Mouse (Mus musculus) testis, adult 2 months (tissue): ENCODE data around the gene Cptp. TPM values are rescaled to one million over a fixed set of nuclear protein-coding genes. Genes with fewer than 3 reads are reported as not detected.

Source experiments
- H3K27ac ChIP-seq: fragments of 200-500 bp; 2 replicates; pipeline ENCODE4 v1.5.1; 2012; ENCODE audit warnings: low read depth, low read length; ENCODE audit not compliant: control insufficient read depth, insufficient read depth
- H3K27me3 ChIP-seq: fragments of 200-500 bp; 2 replicates; pipeline ENCODE4 v1.6.1; 2012; ENCODE audit warnings: mild to moderate bottlenecking, low read length, moderate library complexity; ENCODE audit not compliant: control insufficient read depth, insufficient read depth
- H3K36me3 ChIP-seq: fragments of 200-500 bp; 2 replicates; pipeline ENCODE4 v1.6.1; 2012; ENCODE audit warnings: mild to moderate bottlenecking, low read length; ENCODE audit not compliant: control insufficient read depth, insufficient read depth
- H3K4me1 ChIP-seq: fragments of 200-500 bp; 2 replicates; pipeline ENCODE4 v1.6.1; 2012; ENCODE audit warnings: low read length; ENCODE audit not compliant: control insufficient read depth, insufficient read depth
- H3K4me3 ChIP-seq: fragments of 200-500 bp; 2 replicates; pipeline ENCODE4 v1.5.1; 2012; ENCODE audit warnings: low read depth, mild to moderate bottlenecking, low read length, moderate library complexity, mixed read lengths; ENCODE audit not compliant: control insufficient read depth
- CTCF ChIP-seq: fragments of 200-500 bp; IDR thresholded peaks from 2 replicates; pipeline ENCODE4 v1.5.1; 2012; ENCODE audit warnings: low read depth, mild to moderate bottlenecking, inconsistent platforms, low read length, moderate library complexity; ENCODE audit not compliant: control insufficient read depth, insufficient read depth, insufficient replicate concordance
- POLR2A ChIP-seq: fragments of 200-500 bp; IDR thresholded peaks from 2 replicates; pipeline ENCODE4 v1.6.1; 2012; ENCODE audit warnings: low read depth, mild to moderate bottlenecking, inconsistent platforms, low read length, moderate library complexity; ENCODE audit not compliant: control insufficient read depth
- polyA plus RNA-seq: library from polyadenylated mRNA; depleted of rRNA; stranded (reverse); fragments of >200 nt; gene quantifications from 2 replicates; pipeline ENCODE4 v1.2.3, GENCODE M21; 2012; rRNA removed

Cptp gene
- 223 and 230 TPM in 2 replicates for polyA plus RNA-seq

- Histone ChIP-seq H3K27ac (peak within 1 kb of the TSS; percentile 86), H3K4me3 (peak within 1 kb of the TSS; percentile 94), H3K4me1 (peaks cover 12% of the 10 kb centered on the region), H3K36me3 (no peaks in the 10 kb centered on the region), H3K27me3 (no peaks in the 10 kb centered on the region)
- no peak for TF ChIP-seq CTCF
- TF ChIP-seq POLR2A, result peak; percentile 62
Observed at GRCm38 (mm10) chr4:155869317-155870033, at the start of gene Cptp, which contains the start of gene Ints11. Gene Cptp (minus strand): TSS chr4:155869440. Gene Ints11 (plus strand): TSS chr4:155869546.

DNA sequence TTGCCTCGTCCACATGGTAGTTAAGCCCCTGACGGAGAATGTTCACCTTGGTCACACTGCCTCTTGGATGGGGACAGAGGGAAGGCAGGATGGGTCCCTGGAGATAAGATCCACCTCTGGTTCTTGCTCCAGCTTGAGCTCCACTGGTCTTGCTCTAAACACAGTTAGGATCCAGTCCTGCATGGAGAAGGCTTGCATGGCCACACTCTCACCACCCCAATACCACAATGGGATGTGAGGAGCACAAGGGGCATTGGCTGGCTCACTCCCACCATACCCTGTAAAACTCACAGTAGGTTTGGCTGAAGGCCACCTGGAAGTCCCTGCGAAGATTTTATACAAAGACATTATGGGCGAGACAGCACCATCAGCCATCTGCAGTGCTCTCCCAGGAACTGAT, 39.5 kb upstream of the Cptp start:
- H3K4me3 ChIP-seq, result no peak overlapping the region
- no peaks in the 10 kb centered on the region for H3K4me1 ChIP-seq
- no peaks in the 10 kb centered on the region for H3K36me3 ChIP-seq
- TF ChIP-seq POLR2A, result no peak
- TF ChIP-seq CTCF, result no peak
- H3K27ac ChIP-seq, result no peak overlapping the region
- H3K27me3 ChIP-seq, result no peaks in the 10 kb centered on the region

DNA sequence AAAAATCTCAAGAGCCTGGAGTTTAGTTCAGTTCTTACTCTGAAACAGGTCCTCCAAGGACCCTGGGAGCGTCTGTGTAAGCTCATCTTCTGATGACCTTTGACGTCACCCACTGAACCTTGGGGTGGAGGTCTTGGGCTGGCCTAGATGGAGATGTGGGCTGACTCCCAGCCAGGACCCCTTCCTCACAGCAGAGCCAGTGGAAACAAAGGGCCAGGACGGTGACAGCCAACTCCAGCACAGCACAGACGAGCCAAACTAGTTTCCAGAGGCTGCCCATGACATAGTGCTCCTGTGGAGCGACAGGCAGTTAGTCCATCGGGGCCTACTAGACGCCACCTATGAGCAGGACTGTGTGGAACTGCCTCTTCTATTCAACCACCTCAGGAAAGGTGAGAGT, 39.0 kb upstream of the Cptp start:
- TF ChIP-seq POLR2A (no peak), CTCF (no peak)
- no peaks in the 10 kb centered on the region for H3K4me1 ChIP-seq

DNA sequence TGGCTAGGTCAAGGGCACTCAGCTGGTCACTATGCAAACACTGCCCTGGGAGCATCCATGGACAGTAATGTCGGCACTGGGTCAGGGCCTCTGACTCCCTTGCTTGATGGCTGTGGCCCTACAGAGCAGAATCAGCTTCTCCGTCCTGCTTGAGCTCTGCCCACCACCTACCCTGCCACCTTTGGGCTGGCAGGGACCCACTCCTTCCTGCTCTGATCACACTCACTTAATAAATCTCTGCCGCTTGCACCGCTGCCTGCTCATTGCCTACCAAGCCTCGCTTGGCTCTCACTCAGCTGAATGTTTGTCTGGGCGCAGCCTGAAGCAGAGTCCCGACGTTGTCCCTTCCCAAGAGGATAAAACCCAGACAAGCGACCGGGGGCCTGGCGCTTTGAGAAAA, 37.8 kb upstream of the Cptp start:
- Histone ChIP-seq H3K27ac (no peak overlapping the region), H3K36me3 (no peaks in the 10 kb centered on the region), H3K27me3 (no peaks in the 10 kb centered on the region), H3K4me1 (no peaks in the 10 kb centered on the region), H3K4me3 (no peak overlapping the region)
- TF ChIP-seq POLR2A (no peak), CTCF (no peak)

More for the DNA sequence above, 39.0 kb upstream of the Cptp start:
- Histone ChIP-seq H3K4me3 (no peak overlapping the region), H3K27ac (no peak overlapping the region), H3K36me3 (no peaks in the 10 kb centered on the region), H3K27me3 (no peaks in the 10 kb centered on the region)

GRCm38 (mm10) chr4:155906125-155906524, 36.9 kb upstream of the Cptp start:
- H3K27me3 ChIP-seq, result no peaks in the 10 kb centered on the region
- H3K36me3 ChIP-seq, result no peaks in the 10 kb centered on the region
- H3K4me3 ChIP-seq, result no peak overlapping the region
- no peak overlapping the region for H3K27ac ChIP-seq
- no peaks in the 10 kb centered on the region for H3K4me1 ChIP-seq
- TF ChIP-seq POLR2A, result no peak
- TF ChIP-seq CTCF, result no peak

GRCm38 (mm10) chr4:155905634-155906033, 36.4 kb upstream of the Cptp start:
- Histone ChIP-seq H3K4me3 (no peak overlapping the region), H3K27ac (no peak overlapping the region), H3K4me1 (no peaks in the 10 kb centered on the region), H3K36me3 (no peaks in the 10 kb centered on the region), H3K27me3 (no peaks in the 10 kb centered on the region)
- TF ChIP-seq CTCF (no peak), POLR2A (no peak)

DNA sequence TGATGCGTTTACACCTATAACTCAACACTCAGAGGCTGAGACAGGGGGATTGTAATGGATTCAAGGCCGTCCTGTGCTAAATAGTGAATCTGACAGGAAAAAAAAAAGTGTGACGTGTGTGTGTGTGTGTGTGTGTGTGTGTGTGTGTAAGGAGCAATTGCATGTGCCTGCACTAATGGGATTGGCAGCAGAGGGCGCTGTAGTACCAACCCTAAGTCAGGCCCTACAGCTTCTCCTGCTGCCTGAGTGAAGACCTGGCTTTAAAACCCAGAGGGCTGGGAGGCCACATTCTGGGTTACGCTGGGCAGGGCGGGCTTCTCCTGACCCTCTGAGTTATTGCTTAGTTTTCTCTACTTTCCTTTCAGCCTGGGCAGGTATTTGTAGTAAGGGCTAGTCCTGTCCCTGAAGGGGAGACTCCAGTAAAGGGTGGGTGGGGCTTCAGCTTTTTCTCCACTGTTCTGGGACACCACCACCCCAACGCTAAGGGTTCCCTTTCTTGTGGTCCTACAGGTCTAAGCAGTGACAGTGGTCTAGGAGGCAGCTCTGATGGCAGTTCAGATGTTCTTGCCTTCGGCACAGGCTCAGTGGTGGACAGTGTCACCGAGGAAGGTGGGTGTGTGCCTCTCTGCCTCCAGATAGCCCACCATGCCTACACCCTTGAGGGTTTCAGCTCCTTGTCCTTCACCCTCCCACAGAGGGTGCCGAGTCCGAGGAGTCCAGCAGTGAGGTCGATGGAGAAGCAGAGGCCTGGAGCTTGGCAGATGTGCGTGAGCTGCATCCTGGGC, 35.3 kb upstream of the Cptp start:
- Histone ChIP-seq H3K4me1 (no peaks in the 10 kb centered on the region), H3K4me3 (no peak overlapping the region), H3K36me3 (no peaks in the 10 kb centered on the region), H3K27me3 (no peaks in the 10 kb centered on the region), H3K27ac (no peak overlapping the region)
- peak; percentile 29; the same call in 1 of the 2 replicates for TF ChIP-seq CTCF
- TF ChIP-seq POLR2A, result no peak
